Mouse (Mus musculus): ENCODE results near the gene Phtf1.

GRCm38 (mm10) chr3:103967231-103967630, 679 bp upstream of the Phtf1 start:
- TF ChIP-seq CTCF (IDR thresholded peaks at IDR 0.05; ENCODE audit: control insufficient read depth, insufficient read depth, insufficient read length) (no peak), USF1 (IDR thresholded peaks at IDR 0.05; ENCODE audit: low read depth) (no peak), MAX (IDR thresholded peaks at IDR 0.05) (no peak)

All from C2C12 (cell line).